Mouse (Mus musculus) kidney, postnatal 14 days (tissue): ENCODE results near the gene Gm5580.
A peak's percentile ranks its signal among the peaks of the same experiment; 100 is the strongest.
"Not testable (repeated sequence)": the region's sequence is repeated elsewhere in the genome, so short reads cannot be mapped to it uniquely, and the experiment has no call there.

Experiments
- DNase-seq: peaks from one replicate; pipeline ENCODE4 v3.0.0; 2022; ENCODE audit warnings: mixed read lengths

Gm5580 gene

GRCm38 (mm10) chr6:116550841-116551240, at the start of gene Gm5580:
Gm5580 (plus strand) TSS chr6:116551141.
- not testable (repeated sequence) for DNase-seq

DNA sequence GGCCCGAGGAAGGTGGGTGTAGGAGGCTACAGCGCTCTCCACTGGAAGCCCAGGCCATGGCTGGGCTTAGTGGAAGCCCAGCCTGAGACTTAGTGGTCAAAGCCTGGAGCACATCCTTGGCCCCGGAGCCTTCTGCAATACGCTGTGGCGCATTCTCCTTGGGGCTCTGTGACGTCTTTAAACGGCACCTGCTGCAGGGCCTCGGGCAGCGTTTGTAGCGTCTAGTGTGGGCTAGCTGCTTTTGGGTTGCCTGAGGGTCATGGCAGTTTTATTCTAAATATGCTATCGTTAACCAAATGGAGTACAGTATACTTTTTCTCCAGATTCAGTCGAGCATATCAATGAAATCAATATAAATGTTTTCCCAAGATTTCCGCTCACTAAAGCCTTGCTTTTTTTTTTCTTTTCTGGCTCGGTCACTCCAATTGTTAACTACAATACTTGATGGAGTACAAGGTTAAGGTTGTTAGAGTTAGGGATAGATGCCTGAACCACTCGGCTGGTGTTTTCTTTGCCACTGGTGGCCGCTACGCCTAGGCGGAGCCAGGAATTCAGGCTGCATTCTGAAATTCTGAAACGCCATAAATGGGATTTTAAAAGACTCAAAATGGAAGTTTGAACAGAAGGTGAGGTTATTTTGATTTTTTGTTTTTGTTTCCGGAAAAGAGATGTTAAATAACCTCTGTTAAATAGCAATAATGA, 44.5 kb upstream of the Gm5580 start, which contains the start of gene Olfr212:
Olfr212 (plus strand) TSS at position 215 of the 702 bp plus-strand sequence.
- DNase-seq, result not testable (repeated sequence)

- no peak for DNase-seq
These were observed 36.1 kb upstream of the Gm5580 start for GRCm38 (mm10) chr6:116514832-116515231.

DNA sequence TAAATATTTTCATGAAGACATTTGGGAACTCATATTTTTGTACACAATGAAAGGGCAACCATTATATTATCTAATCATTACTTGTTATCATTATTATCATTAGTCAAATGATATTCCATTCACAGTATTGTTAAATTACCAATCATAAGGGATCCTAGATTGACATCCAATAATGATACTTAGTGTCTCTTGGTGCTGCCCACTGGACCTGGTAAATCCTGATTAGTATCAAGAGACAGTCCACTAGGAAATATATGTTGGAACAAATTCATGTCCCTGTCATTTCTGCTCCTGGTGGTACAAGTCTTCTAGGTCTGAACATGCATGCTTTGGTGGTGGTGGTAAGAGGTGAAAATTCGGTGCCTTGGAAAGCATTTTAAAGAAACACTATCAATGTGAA, 12.8 kb upstream of the Gm5580 start, which contains the start of gene Olfr213:
Olfr213 (plus strand) TSS at position 301 of the 400 bp plus-strand sequence.
- DNase-seq, result no peak

- DNase-seq, result no peak
These were observed 8.4 kb upstream of the Gm5580 start for GRCm38 (mm10) chr6:116542500-116542899.

DNA sequence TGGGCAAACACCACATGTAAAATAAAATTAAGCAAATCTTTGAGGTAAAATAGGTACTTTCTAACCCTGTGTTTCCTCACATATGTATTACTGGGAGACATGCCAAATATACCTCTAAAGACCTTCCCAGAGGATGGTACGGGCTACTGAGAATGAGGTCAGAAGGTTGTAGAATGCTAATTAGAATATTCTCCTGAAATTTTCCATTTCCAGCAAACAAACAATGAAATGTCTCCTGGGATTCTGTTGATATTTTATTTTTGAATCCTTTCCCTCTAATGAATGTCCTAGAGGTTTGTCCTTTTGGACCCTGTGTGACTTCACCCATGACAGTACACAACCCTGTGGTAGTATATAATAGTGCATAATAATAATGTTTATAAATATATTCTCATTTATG, 3.0 kb downstream of the Gm5580 start, which contains the start of gene Olfr214:
Olfr214 (plus strand) TSS at position 301 of the 400 bp plus-strand sequence.
- no peak for DNase-seq

GRCm38 (mm10) chr6:116554952-116555351, 4.0 kb downstream of the Gm5580 start:
- DNase-seq, result no peak

- peak; percentile 41 for DNase-seq
These were observed 18.9 kb downstream of the Gm5580 start for GRCm38 (mm10) chr6:116569834-116570233.

DNA sequence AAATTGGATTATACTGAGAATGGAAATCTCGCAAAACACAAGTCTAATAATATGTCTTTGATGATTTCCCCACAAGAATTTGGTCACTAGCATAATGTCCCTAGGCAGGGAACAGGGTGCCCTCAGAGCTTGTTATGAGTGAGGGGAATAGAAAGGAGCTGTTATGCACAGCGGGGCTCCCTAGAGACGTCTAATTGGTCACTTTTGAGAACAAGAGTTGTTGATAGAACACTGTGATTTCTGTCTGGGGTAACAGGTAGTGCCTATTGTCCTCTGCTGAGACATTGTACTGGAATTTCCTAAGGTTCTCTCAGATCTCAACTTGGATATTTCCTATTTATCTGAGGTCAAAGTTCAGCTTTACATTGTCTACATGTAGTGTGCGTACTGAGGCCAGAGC, 33.2 kb downstream of the Gm5580 start, which contains the start of gene Olfr215:
Olfr215 (minus strand) TSS at position 101 of the 400 bp plus-strand sequence.
- DNase-seq, result no peak

DNA sequence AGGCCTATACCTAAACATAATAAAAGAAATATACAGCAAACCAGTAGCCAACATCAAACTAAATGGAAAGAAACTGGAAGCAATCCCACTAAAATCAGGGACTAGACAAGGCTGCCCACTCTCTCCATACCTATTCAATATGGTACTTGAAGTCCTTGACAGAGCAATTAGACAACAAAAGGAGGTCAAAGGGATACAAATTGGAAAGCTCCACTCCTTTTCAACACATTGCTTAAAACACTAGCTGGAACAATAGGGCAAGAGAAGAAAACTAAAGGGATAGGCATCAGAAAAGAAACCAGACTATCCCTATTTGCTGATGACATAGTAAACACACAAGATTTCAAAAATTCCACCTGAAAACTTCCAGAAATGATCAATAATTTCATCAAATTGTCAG, 50.0 kb downstream of the Gm5580 start:
- not testable (repeated sequence) for DNase-seq
